Mouse (Mus musculus) cortical plate, adult 2 months (tissue): ENCODE results near the gene Tmprss13.

Source experiments
- CTCF ChIP-seq: fragments of 200-500 bp; IDR thresholded peaks from 2 replicates; pipeline ENCODE4 v1.5.1; 2011; ENCODE audit warnings: mild to moderate bottlenecking, control low read depth, low read length; ENCODE audit not compliant: insufficient read depth; ENCODE audit errors: extremely low read depth
- POLR2A ChIP-seq: fragments of 200-500 bp; IDR thresholded peaks from 2 replicates; pipeline ENCODE4 v1.6.1; 2011; ENCODE audit warnings: mild to moderate bottlenecking, low read length, control low read depth; ENCODE audit not compliant: insufficient read depth; ENCODE audit errors: extremely low read depth

DNA sequence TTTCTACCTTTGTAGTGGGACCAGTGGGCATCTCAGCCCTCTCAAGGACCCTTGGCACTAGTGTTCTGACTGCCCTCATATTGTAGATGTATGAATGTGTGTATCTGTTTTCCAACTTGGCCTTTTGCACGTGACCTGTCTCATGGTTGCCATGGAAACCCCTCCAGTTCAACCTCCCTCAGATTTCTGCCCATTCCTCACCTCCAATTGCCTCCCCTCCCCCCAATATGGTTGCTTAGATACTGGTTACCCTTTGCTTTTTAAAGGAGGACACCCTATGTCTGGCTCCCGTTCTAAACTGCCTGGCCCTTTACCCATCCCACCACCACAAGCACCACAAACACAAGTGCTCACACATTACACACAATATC lies 52.4 kb downstream of the Tmprss13 start:
- TF ChIP-seq POLR2A = no peak
- no peak for TF ChIP-seq CTCF
